Mouse (Mus musculus): ENCODE results near the gene Sfrp2. TPM values are rescaled to one million over a fixed set of nuclear protein-coding genes. Genes with fewer than 3 reads are reported as not detected.

Gene Sfrp2
- polyA plus RNA-seq (2014; fragmentation: Nextera tagmentation; extraction: Ambion mirVana) = 37.6 and 41.3 TPM in 2 replicates

GRCm38 (mm10) chr3:83765871-83766725 lies at the start of gene Sfrp2:
Gene Sfrp2, plus strand, starts transcription at chr3:83766321.
- Histone ChIP-seq H3K4me1 (ENCODE audit: control insufficient read depth, insufficient read depth, low read length) (peaks cover 26% of the 10 kb centered on the region), H3K4me2 (ENCODE audit: low read length) (peak within 1 kb of the TSS; percentile 95), H3K4me3 (replicated peaks; ENCODE audit: low read depth, low read length) (peak within 1 kb of the TSS; percentile 59), H3K9ac (replicated peaks; ENCODE audit: low read length) (peak within 1 kb of the TSS; percentile 70), H3K36me3 (ENCODE audit: control insufficient read depth, insufficient read depth, low read length) (no peaks in the 10 kb centered on the region), H3K27ac (replicated peaks; ENCODE audit: low read depth, low read length) (peak within 1 kb of the TSS; percentile 32; the same call in 1 of the 2 replicates), H3K9me3 (ENCODE audit: control insufficient read depth, low read length) (no peaks in the 10 kb centered on the region), H3K27me3 (ENCODE audit: control insufficient read depth, insufficient read depth, low read length) (no peaks in the 10 kb centered on the region; the same call in 1 of the 2 replicates)
- under 1% methylated on average over 82 of the region's 82 CpGs for WGBS
- DNase-seq (peak; percentile 84), ATAC-seq (ENCODE audit: low FRiP score, low TSS enrichment) (peak; percentile 76)

- no peak overlapping the region for H3K9ac ChIP-seq (replicated peaks; ENCODE audit: low read length)
- H3K9me3 ChIP-seq (ENCODE audit: control insufficient read depth, low read length) = no peaks in the 10 kb centered on the region
- no peaks in the 10 kb centered on the region for H3K36me3 ChIP-seq (ENCODE audit: control insufficient read depth, insufficient read depth, low read length)
- H3K4me2 ChIP-seq (ENCODE audit: low read length) = no peak overlapping the region
- H3K27ac ChIP-seq (replicated peaks; ENCODE audit: low read depth, low read length) = no peak overlapping the region
- no peak overlapping the region for H3K4me3 ChIP-seq (replicated peaks; ENCODE audit: low read depth, low read length)
- DNase-seq (no peak), ATAC-seq (ENCODE audit: low FRiP score, low TSS enrichment) (no peak)
- H3K4me1 ChIP-seq (ENCODE audit: control insufficient read depth, insufficient read depth, low read length) = no peaks in the 10 kb centered on the region
- H3K27me3 ChIP-seq (ENCODE audit: control insufficient read depth, insufficient read depth, low read length) = no peaks in the 10 kb centered on the region
- 75% methylated on average over 7 of the region's 7 CpGs for WGBS
These were observed 48.4 kb upstream of the Sfrp2 start for GRCm38 (mm10) chr3:83717643-83718231.

DNA sequence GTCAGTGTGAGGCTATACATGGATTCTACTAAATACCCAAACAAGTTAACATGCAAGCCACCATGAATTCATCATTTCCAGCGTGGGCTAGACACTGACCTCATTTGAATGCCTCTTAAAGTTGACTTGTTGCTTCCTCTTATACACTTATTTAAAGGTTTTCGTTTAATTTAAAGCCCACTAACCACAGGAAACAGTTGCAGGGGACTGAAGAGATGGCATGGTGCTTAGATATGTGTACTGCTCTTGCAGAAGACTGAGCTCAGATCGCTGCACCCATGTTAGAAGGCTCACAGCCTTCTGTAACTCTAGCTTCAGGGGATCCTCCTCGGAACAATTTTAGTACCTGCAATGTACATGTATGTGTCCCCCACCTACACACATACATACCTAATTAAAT lies 47.5 kb upstream of the Sfrp2 start:
- ATAC-seq (ENCODE audit: low FRiP score, low TSS enrichment) = no peak
- no peaks in the 10 kb centered on the region for H3K36me3 ChIP-seq (ENCODE audit: control insufficient read depth, insufficient read depth, low read length)
- 82% methylated on average over 4 of the region's 4 CpGs for WGBS

GRCm38 (mm10) chr3:83728223-83728622 lies 37.9 kb upstream of the Sfrp2 start:
- no peaks in the 10 kb centered on the region for H3K36me3 ChIP-seq (ENCODE audit: control insufficient read depth, insufficient read depth, low read length)
- H3K4me3 ChIP-seq (replicated peaks; ENCODE audit: low read depth, low read length) = no peak overlapping the region
- 86% methylated on average over 3 of the region's 3 CpGs for WGBS
- no peaks in the 10 kb centered on the region for H3K4me1 ChIP-seq (ENCODE audit: control insufficient read depth, insufficient read depth, low read length)
- DNase-seq = no peak
- no peaks in the 10 kb centered on the region for H3K9me3 ChIP-seq (ENCODE audit: control insufficient read depth, low read length)
- no peak overlapping the region for H3K9ac ChIP-seq (replicated peaks; ENCODE audit: low read length)
- H3K27ac ChIP-seq (replicated peaks; ENCODE audit: low read depth, low read length) = no peak overlapping the region
- no peaks in the 10 kb centered on the region for H3K27me3 ChIP-seq (ENCODE audit: control insufficient read depth, insufficient read depth, low read length)
- no peak for ATAC-seq (ENCODE audit: low FRiP score, low TSS enrichment)
- no peak overlapping the region for H3K4me2 ChIP-seq (ENCODE audit: low read length)

More for the DNA sequence above, 47.5 kb upstream of the Sfrp2 start:
- H3K9ac ChIP-seq (replicated peaks; ENCODE audit: low read length) = no peak overlapping the region
- no peaks in the 10 kb centered on the region for H3K9me3 ChIP-seq (ENCODE audit: control insufficient read depth, low read length)
- no peak overlapping the region for H3K27ac ChIP-seq (replicated peaks; ENCODE audit: low read depth, low read length)
- H3K4me1 ChIP-seq (ENCODE audit: control insufficient read depth, insufficient read depth, low read length) = no peaks in the 10 kb centered on the region
- H3K4me2 ChIP-seq (ENCODE audit: low read length) = no peak overlapping the region
- no peak overlapping the region for H3K4me3 ChIP-seq (replicated peaks; ENCODE audit: low read depth, low read length)
- DNase-seq = no peak
- no peaks in the 10 kb centered on the region for H3K27me3 ChIP-seq (ENCODE audit: control insufficient read depth, insufficient read depth, low read length)

DNA sequence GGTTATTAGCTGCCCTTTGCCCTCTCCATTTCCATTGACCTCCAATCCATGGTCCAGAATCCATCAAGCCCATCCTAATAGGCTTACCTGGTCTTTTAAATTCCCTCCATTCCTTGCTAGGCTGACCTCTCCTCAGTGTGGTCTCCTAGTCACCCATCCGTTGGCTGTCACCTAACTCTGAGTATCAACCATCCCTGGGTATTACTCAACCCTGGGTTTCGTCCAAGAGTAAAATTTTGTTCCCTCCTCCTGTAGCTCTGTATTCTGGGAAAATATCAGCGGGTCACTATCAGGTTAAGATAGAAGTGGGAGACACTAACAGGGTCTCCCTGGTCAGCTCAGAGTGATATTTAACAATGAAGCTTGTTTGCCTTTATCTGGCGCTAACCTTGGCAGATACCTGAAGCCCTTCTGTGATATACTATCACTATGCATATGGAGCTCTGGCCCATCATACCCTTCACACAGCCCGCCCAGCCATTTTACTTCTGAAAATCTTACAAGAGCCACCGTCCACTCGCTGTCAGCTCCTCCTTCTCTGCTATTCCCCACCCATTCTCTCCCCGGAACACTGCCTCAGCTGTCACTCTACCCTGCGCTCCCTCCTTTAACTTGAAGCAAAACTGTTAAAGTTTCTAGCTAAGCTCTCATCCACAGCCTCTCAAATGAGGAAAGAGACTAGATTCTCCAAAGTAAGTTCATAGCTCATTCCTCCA lies 37.3 kb upstream of the Sfrp2 start:
- no peak overlapping the region for H3K4me3 ChIP-seq (replicated peaks; ENCODE audit: low read depth, low read length)
- H3K9me3 ChIP-seq (ENCODE audit: control insufficient read depth, low read length) = no peaks in the 10 kb centered on the region
- DNase-seq (no peak), ATAC-seq (ENCODE audit: low FRiP score, low TSS enrichment) (no peak)
- no peaks in the 10 kb centered on the region for H3K36me3 ChIP-seq (ENCODE audit: control insufficient read depth, insufficient read depth, low read length)
- no peaks in the 10 kb centered on the region for H3K27me3 ChIP-seq (ENCODE audit: control insufficient read depth, insufficient read depth, low read length)
- H3K4me1 ChIP-seq (ENCODE audit: control insufficient read depth, insufficient read depth, low read length) = no peaks in the 10 kb centered on the region
- H3K4me2 ChIP-seq (ENCODE audit: low read length) = no peak overlapping the region
- WGBS = 85% methylated on average over 9 of the region's 9 CpGs
- no peak overlapping the region for H3K9ac ChIP-seq (replicated peaks; ENCODE audit: low read length)
- no peak overlapping the region for H3K27ac ChIP-seq (replicated peaks; ENCODE audit: low read depth, low read length)

DNA sequence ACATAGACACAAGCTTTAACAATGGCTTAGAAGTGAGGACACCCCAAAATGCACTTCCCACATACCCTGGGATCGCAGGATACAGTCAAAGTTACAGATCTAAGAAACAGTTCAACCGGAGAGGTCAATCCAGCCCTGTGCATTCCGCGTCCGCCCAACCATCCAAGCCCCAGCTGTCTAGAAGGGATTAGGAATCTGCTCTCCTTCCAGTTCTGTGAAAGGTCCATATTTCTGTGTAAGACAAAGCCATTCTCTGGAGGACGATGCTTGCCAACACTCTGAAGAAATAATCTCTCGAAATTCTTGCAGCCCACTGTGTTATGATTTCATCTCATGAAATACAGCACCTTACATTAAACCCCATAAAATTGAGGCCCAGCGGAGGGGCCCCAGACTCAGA lies 32.1 kb upstream of the Sfrp2 start:
- no peak overlapping the region for H3K27ac ChIP-seq (replicated peaks; ENCODE audit: low read depth, low read length)
- H3K36me3 ChIP-seq (ENCODE audit: control insufficient read depth, insufficient read depth, low read length) = no peaks in the 10 kb centered on the region
- no peaks in the 10 kb centered on the region for H3K27me3 ChIP-seq (ENCODE audit: control insufficient read depth, insufficient read depth, low read length)
- H3K4me2 ChIP-seq (ENCODE audit: low read length) = no peak overlapping the region
- no peak overlapping the region for H3K9ac ChIP-seq (replicated peaks; ENCODE audit: low read length)
- no peaks in the 10 kb centered on the region for H3K4me1 ChIP-seq (ENCODE audit: control insufficient read depth, insufficient read depth, low read length)
- no peak for DNase-seq
- 79% methylated on average over 8 of the region's 8 CpGs for WGBS
- ATAC-seq (ENCODE audit: low FRiP score, low TSS enrichment) = no peak
- H3K4me3 ChIP-seq (replicated peaks; ENCODE audit: low read depth, low read length) = no peak overlapping the region
- no peaks in the 10 kb centered on the region for H3K9me3 ChIP-seq (ENCODE audit: control insufficient read depth, low read length)

GRCm38 (mm10) chr3:83736980-83737379 lies 29.1 kb upstream of the Sfrp2 start:
- no peaks in the 10 kb centered on the region for H3K9me3 ChIP-seq (ENCODE audit: control insufficient read depth, low read length)
- no peak for ATAC-seq (ENCODE audit: low FRiP score, low TSS enrichment)
- no peak for DNase-seq
- no peak overlapping the region for H3K27ac ChIP-seq (replicated peaks; ENCODE audit: low read depth, low read length)
- 90% methylated on average over 4 of the region's 4 CpGs for WGBS
- no peaks in the 10 kb centered on the region for H3K4me1 ChIP-seq (ENCODE audit: control insufficient read depth, insufficient read depth, low read length)
- H3K4me3 ChIP-seq (replicated peaks; ENCODE audit: low read depth, low read length) = no peak overlapping the region
- no peaks in the 10 kb centered on the region for H3K36me3 ChIP-seq (ENCODE audit: control insufficient read depth, insufficient read depth, low read length)
- H3K27me3 ChIP-seq (ENCODE audit: control insufficient read depth, insufficient read depth, low read length) = no peaks in the 10 kb centered on the region
- no peak overlapping the region for H3K9ac ChIP-seq (replicated peaks; ENCODE audit: low read length)
- no peak overlapping the region for H3K4me2 ChIP-seq (ENCODE audit: low read length)

DNA sequence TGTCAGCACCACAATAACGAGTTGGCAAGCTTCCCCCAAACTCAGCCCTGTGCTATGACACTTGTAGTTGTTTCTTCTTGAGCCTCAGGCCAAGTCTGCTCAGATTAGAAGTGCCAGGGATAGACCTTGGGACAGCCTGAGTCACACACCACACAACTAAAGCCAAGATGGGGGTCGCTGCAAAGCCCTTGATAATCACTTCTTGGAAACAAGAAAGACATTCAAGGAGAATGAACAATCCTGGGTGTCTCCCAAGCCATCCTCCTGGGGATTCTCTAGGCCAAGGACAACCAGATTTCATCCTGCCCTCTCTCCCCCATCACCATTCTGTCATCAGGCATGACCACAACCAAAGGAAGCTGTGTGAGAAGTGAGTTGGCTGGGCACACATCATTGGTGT lies 25.9 kb upstream of the Sfrp2 start:
- Histone ChIP-seq H3K27me3 (ENCODE audit: control insufficient read depth, insufficient read depth, low read length) (no peaks in the 10 kb centered on the region), H3K9ac (replicated peaks; ENCODE audit: low read length) (no peak overlapping the region), H3K4me1 (ENCODE audit: control insufficient read depth, insufficient read depth, low read length) (no peaks in the 10 kb centered on the region), H3K9me3 (ENCODE audit: control insufficient read depth, low read length) (no peaks in the 10 kb centered on the region), H3K27ac (replicated peaks; ENCODE audit: low read depth, low read length) (no peak overlapping the region), H3K4me3 (replicated peaks; ENCODE audit: low read depth, low read length) (no peak overlapping the region), H3K4me2 (ENCODE audit: low read length) (no peak overlapping the region), H3K36me3 (ENCODE audit: control insufficient read depth, insufficient read depth, low read length) (no peaks in the 10 kb centered on the region)
- ATAC-seq (ENCODE audit: low FRiP score, low TSS enrichment) = no peak
- 74% methylated on average over 2 of the region's 2 CpGs for WGBS
- DNase-seq = no peak
